Mouse (Mus musculus) forebrain, embryonic 12.5 days (tissue): ENCODE measurements around the gene Ncam2. TPM values are rescaled to one million over a fixed set of nuclear protein-coding genes. Genes with fewer than 3 reads are reported as not detected.
A peak's percentile ranks its signal among the peaks of the same experiment; 100 is the strongest.

Source experiments
- ATAC-seq: fragments of 200-750 bp; cut with Nextera tagmentation; 2 replicates; pipeline ENCODE4 v1.8.0; 2017; ENCODE audit warnings: moderate TSS enrichment; ENCODE audit not compliant: low FRiP score
- H3K27ac ChIP-seq: fragments of 300-500 bp; sonication (generic); 2 replicates; pipeline ENCODE4 v1.5.1; 2016; ENCODE audit warnings: mild to moderate bottlenecking
- H3K27me3 ChIP-seq: fragments of 300-500 bp; sonication (generic); 2 replicates; pipeline ENCODE4 v1.6.1; 2016; ENCODE audit warnings: mild to moderate bottlenecking
- H3K36me3 ChIP-seq: fragments of 300-500 bp; sonication (generic); replicated peaks from 2 replicates; pipeline ENCODE4 v1.6.1; 2016; ENCODE audit warnings: mild to moderate bottlenecking
- H3K4me1 ChIP-seq: fragments of 300-500 bp; sonication (generic); 2 replicates; pipeline ENCODE4 v1.6.1; 2016
- H3K4me2 ChIP-seq: fragments of 300-500 bp; sonication (generic); 2 replicates; pipeline ENCODE4 v1.6.1; 2016; ENCODE audit warnings: mild to moderate bottlenecking, moderate library complexity
- H3K4me3 ChIP-seq: fragments of 300-500 bp; sonication (generic); replicated peaks from 2 replicates; pipeline ENCODE4 v1.5.1; 2016; ENCODE audit warnings: mild to moderate bottlenecking
- H3K9ac ChIP-seq: fragments of 300-500 bp; sonication (generic); 2 replicates; pipeline ENCODE4 v1.6.1; 2016; ENCODE audit warnings: mild to moderate bottlenecking
- H3K9me3 ChIP-seq: fragments of 300-500 bp; sonication (generic); 2 replicates; pipeline ENCODE4 v1.6.1; 2016
- WGBS: fragments of 180-500 bp; shearing (Covaris S2); methylation state at CpG from one replicate; pipeline ENCODE4 v1.1.7; 2016; 5-methylcytosine and 5-hydroxymethylcytosine counted together
- polyA plus RNA-seq: library from polyadenylated mRNA; unstranded; fragments of >200 nt; fragmentation: Nextera tagmentation; extraction: Ambion mirVana; gene quantifications from 2 replicates; pipeline ENCODE4 v1.2.1, GENCODE M21; 2016

Ncam2 gene
- polyA plus RNA-seq, 1 experiment from 2014 or later = 7.7 TPM

DNA sequence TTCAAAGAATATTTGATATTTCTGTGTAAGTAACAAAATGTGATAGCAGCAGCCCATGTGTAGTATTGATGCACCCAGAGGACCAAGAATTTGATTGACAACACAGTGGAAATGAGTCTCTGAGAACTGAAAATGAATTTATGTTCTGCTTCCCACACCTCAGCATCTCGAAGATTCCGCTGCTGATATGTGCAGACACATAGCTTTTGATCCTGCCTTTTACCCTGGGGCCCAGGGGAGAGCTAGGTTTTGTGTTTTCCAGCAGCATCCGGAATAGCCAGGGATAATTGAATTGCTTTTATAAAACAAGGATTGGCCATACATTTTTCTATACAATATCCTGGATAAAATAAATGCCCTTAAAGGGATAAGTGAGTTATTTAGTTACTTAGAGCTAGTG lies 20.7 kb downstream of the Ncam2 start:
- no peak overlapping the region for H3K4me2 ChIP-seq
- ATAC-seq = no peak
- WGBS = 57% methylated on average over 3 of the region's 3 CpGs
- H3K27ac ChIP-seq = no peak overlapping the region
- no peaks in the 10 kb centered on the region for H3K27me3 ChIP-seq
- no peak overlapping the region for H3K4me3 ChIP-seq
- no peaks in the 10 kb centered on the region for H3K36me3 ChIP-seq
- H3K4me1 ChIP-seq = peaks cover 4% of the 10 kb centered on the region
- no peak overlapping the region for H3K9ac ChIP-seq
- H3K9me3 ChIP-seq = no peaks in the 10 kb centered on the region

- Histone ChIP-seq H3K9me3 (no peaks in the 10 kb centered on the region), H3K27me3 (no peaks in the 10 kb centered on the region), H3K27ac (peak overlapping the region; percentile 25; the same call in 1 of the 2 replicates), H3K4me2 (no peak overlapping the region), H3K4me1 (peaks cover 4% of the 10 kb centered on the region), H3K4me3 (no peak overlapping the region), H3K9ac (no peak overlapping the region), H3K36me3 (no peaks in the 10 kb centered on the region)
- peak; percentile 81 for ATAC-seq
- 12% methylated on average over 1 of the region's 1 CpGs for WGBS
Measured at GRCm38 (mm10) chr16:81223841-81224240, 23.3 kb downstream of the Ncam2 start.

DNA sequence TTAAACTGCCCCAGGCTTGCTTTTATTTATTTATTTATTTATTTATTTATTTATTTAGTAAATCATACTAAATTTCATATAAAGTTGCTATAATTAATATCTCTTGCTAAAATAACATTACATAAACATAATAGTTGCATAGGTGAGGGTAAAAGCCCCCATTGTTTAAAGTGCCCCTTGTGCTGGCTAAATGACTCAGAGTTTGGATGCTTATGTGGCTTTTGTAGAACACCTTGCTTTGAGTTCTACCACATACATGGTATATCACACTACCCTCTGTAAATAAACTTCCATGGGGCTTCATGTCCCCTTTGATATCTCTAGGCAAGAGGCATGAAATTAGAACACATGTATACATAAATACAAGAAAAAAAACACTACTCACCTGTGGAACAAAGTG lies 23.8 kb downstream of the Ncam2 start:
- peak; percentile 54; the same call in 1 of the 2 replicates for ATAC-seq
- H3K27me3 ChIP-seq = no peaks in the 10 kb centered on the region
- no peak overlapping the region for H3K27ac ChIP-seq
- H3K9ac ChIP-seq = no peak overlapping the region
- H3K9me3 ChIP-seq = no peaks in the 10 kb centered on the region
- no peak overlapping the region for H3K4me3 ChIP-seq
- no peaks in the 10 kb centered on the region for H3K36me3 ChIP-seq
- H3K4me2 ChIP-seq = no peak overlapping the region
- H3K4me1 ChIP-seq = peaks cover 4% of the 10 kb centered on the region

DNA sequence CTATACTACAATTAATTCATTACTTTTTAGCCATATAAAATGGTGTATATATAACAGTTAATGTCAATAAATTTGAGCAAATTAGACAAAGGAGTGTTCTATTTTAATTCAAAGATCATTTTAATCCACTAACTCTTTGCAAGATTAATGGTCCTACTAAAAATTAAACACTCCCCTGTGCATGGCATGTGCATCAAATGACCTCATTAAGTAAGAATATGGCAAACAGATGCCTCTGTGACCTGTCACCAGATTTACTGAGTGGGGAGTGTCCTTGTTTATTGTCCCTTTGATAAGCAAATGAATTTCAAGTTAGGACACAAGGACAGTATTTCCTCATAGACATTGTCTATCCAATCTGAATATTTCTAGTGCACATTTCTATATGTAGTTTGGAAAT lies 54.4 kb downstream of the Ncam2 start:
- Histone ChIP-seq H3K4me1 (no peaks in the 10 kb centered on the region), H3K27ac (no peak overlapping the region), H3K27me3 (no peaks in the 10 kb centered on the region), H3K9me3 (no peaks in the 10 kb centered on the region), H3K4me3 (no peak overlapping the region), H3K36me3 (no peaks in the 10 kb centered on the region), H3K9ac (no peak overlapping the region), H3K4me2 (no peak overlapping the region)
- no peak for ATAC-seq

- no peak overlapping the region for H3K4me3 ChIP-seq
- H3K9me3 ChIP-seq = no peaks in the 10 kb centered on the region
- H3K9ac ChIP-seq = no peak overlapping the region
- no peak for ATAC-seq
- no peaks in the 10 kb centered on the region for H3K27me3 ChIP-seq
- WGBS = 96% methylated on average over 2 of the region's 2 CpGs
- H3K36me3 ChIP-seq = no peaks in the 10 kb centered on the region
- H3K4me2 ChIP-seq = no peak overlapping the region
- H3K4me1 ChIP-seq = no peaks in the 10 kb centered on the region
- H3K27ac ChIP-seq = no peak overlapping the region
Measured at GRCm38 (mm10) chr16:81260429-81260828, 59.9 kb downstream of the Ncam2 start.

GRCm38 (mm10) chr16:81273597-81274360 lies 73.3 kb downstream of the Ncam2 start:
- H3K9ac ChIP-seq = no peak overlapping the region
- H3K9me3 ChIP-seq = no peaks in the 10 kb centered on the region
- H3K4me3 ChIP-seq = no peak overlapping the region
- ATAC-seq = 0 out of 2 replicates have a peak, but pooled peaks have one; percentile 36
- whole genome bisulfite sequencing = 85% methylated on average over 2 of the region's 2 CpGs
- no peak overlapping the region for H3K4me2 ChIP-seq
- H3K27ac ChIP-seq = no peak overlapping the region
- no peaks in the 10 kb centered on the region for H3K36me3 ChIP-seq
- H3K27me3 ChIP-seq = no peaks in the 10 kb centered on the region
- no peaks in the 10 kb centered on the region for H3K4me1 ChIP-seq

DNA sequence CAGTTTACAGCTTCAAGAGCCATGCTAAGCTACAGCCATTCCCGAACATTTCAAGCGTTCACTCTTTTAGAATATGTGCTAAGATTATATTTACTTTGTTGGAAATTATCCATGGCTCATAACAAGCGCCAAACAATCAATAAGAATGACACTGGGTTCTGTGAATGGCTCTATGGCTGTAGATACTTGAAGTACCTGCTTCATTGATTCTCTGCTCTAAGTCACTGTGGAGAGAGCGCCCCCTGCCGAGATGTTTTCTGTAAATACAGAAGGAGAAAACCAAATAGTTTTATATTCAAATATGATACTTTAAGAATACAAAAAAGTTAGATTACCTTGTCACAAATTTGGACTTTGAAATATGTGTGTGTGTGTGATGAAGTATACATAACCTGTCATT lies 83.7 kb downstream of the Ncam2 start:
- 40% methylated on average over 5 of the region's 5 CpGs for WGBS
- Histone ChIP-seq H3K9ac (no peak overlapping the region), H3K9me3 (no peaks in the 10 kb centered on the region), H3K4me3 (no peak overlapping the region), H3K4me2 (no peak overlapping the region), H3K27me3 (no peaks in the 10 kb centered on the region), H3K36me3 (no peaks in the 10 kb centered on the region), H3K4me1 (no peaks in the 10 kb centered on the region), H3K27ac (no peak overlapping the region)
- no peak for ATAC-seq

DNA sequence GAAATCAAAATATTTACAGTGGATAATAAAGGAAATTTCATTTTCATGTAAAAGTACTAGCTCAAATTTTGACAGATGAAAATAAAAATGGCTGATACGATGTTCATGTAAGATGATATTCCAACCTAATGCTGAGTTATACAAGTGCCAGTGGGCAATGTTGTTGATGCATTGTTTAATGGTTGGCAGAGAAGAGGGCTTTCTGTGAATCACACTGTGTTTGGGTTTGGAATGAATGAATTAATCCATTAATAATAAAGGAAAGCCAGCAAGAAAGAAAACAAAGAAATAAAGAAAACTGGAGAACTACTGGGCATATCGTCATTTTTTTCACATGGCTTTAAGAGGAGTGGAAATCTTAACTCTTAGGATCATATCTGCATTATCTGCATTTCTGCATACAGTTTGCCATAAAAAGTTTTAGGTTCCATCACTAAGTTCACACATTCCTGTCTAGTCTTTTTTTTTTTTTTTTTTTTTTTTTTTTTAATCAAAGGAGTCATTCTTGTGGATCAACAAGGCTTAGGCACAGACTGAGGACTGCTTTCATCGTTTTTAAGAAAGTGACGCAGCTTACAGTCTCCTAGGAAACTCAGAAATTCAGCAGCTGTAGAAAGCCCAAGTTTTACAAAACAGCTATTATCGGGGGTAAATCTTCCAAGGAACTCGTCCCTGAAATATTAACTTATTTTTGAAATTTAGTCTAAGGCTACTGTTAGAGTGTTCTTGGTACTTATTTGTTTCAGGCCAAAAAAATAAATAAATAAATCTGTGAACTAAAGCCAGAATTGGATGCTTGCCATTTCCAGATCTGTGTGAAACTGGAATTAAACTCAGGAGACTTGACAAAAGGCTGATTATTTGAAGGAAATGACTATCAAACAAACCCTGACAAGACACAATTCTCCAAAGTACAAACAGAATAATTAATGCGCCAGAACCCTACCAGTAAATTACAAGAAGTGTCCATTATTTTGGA lies 84.7 kb downstream of the Ncam2 start:
- WGBS = 28% methylated on average over 7 of the region's 7 CpGs
- Histone ChIP-seq H3K4me1 (no peaks in the 10 kb centered on the region), H3K27ac (no peak overlapping the region), H3K27me3 (no peaks in the 10 kb centered on the region), H3K9ac (no peak overlapping the region), H3K36me3 (no peaks in the 10 kb centered on the region), H3K9me3 (no peaks in the 10 kb centered on the region), H3K4me3 (no peak overlapping the region), H3K4me2 (no peak overlapping the region)
- ATAC-seq = peak; percentile 85

- Histone ChIP-seq H3K27ac (no peak overlapping the region), H3K9me3 (no peaks in the 10 kb centered on the region), H3K36me3 (no peaks in the 10 kb centered on the region), H3K27me3 (no peaks in the 10 kb centered on the region), H3K4me1 (no peaks in the 10 kb centered on the region), H3K9ac (no peak overlapping the region), H3K4me2 (no peak overlapping the region), H3K4me3 (no peak overlapping the region)
- peak; percentile 62 for ATAC-seq
- WGBS = 80% methylated on average over 2 of the region's 2 CpGs
Measured at GRCm38 (mm10) chr16:81285882-81286281, 85.4 kb downstream of the Ncam2 start.

DNA sequence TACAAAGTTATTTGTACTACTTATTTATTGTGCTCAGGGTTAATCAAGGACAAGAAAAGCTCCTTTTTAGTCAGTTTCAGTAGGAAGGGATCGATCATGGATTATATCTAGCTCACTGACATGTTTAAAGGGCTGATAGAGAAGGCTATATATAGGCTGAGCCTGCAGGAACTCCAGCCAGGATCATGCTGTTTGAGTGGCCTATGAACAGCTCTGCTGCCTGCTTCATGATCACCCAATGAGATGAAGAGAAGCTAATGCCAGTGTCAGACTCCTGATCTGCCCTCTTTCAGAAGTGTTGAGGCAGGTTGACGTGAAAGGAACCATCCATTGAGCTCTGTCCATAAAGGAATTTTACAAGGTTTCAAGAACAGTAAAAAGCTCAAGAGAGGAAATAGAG lies 103.3 kb downstream of the Ncam2 start:
- H3K36me3 ChIP-seq = no peaks in the 10 kb centered on the region
- no peak for ATAC-seq
- H3K27ac ChIP-seq = no peak overlapping the region
- H3K9me3 ChIP-seq = no peaks in the 10 kb centered on the region
- H3K4me3 ChIP-seq = no peak overlapping the region
- H3K4me2 ChIP-seq = no peak overlapping the region
- no peak overlapping the region for H3K9ac ChIP-seq
- H3K4me1 ChIP-seq = no peaks in the 10 kb centered on the region
- no peaks in the 10 kb centered on the region for H3K27me3 ChIP-seq
- 76% methylated on average over 2 of the region's 2 CpGs for WGBS

- Histone ChIP-seq H3K4me1 (no peaks in the 10 kb centered on the region), H3K9me3 (no peaks in the 10 kb centered on the region), H3K4me2 (no peak overlapping the region), H3K27me3 (no peaks in the 10 kb centered on the region), H3K36me3 (no peaks in the 10 kb centered on the region), H3K27ac (no peak overlapping the region), H3K9ac (no peak overlapping the region), H3K4me3 (no peak overlapping the region)
- WGBS = 87% methylated on average over 3 of the region's 3 CpGs
- no peak for ATAC-seq
Measured at GRCm38 (mm10) chr16:81309215-81309614, 108.7 kb downstream of the Ncam2 start.

- 0 out of 2 replicates have a peak, but pooled peaks have one; percentile 55 for ATAC-seq
- H3K9ac ChIP-seq = no peak overlapping the region
- no peaks in the 10 kb centered on the region for H3K9me3 ChIP-seq
- H3K4me1 ChIP-seq = no peaks in the 10 kb centered on the region
- H3K4me3 ChIP-seq = no peak overlapping the region
- no peaks in the 10 kb centered on the region for H3K36me3 ChIP-seq
- H3K4me2 ChIP-seq = no peak overlapping the region
- 74% methylated on average over 1 of the region's 1 CpGs for WGBS
- no peak overlapping the region for H3K27ac ChIP-seq
- H3K27me3 ChIP-seq = no peaks in the 10 kb centered on the region
Measured at GRCm38 (mm10) chr16:81319037-81319436, 118.5 kb downstream of the Ncam2 start.
